Mouse (Mus musculus): Measurements from ENCODE around the gene Gpd2.

DNA sequence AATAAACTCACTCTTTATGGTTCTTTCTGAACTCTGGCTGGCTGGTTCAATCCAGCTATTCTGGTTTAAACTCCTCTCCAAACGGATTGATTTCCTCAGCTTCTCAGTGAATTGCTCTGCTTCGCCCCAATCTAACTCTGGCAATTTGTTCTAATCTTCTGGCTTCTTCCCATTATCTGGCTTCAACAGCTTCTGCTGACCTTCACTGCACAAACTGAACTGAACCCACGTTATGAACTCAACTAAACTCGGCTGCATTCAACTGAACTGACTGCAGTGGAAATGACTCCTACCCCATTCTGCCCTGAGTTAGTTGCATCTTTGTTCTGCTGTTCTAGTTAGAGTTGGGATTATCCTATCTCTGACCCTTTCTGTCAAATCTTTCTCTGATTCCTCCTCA is 24.1 kb upstream of the Gpd2 start:
- TF ChIP-seq CTCF (IDR thresholded peaks at IDR 0.05; ENCODE audit: borderline replicate concordance, insufficient read depth, low read length) (no peak), POLR2A (IDR thresholded peaks at IDR 0.05; ENCODE audit: low read depth, low read length) (no peak)
